Mouse (Mus musculus) thymus, adult 2 months (tissue): ENCODE measurements around the gene Tmem81. TPM values are rescaled to one million over a fixed set of nuclear protein-coding genes. Genes with fewer than 3 reads are reported as not detected.

Experiments used
- DNase-seq: peaks from one replicate; pipeline ENCODE4 v3.0.0; 2021
- H3K27ac ChIP-seq: fragments of 200-500 bp; 2 replicates; pipeline ENCODE4 v1.5.1; 2012; ENCODE audit warnings: low read length, control low read depth; ENCODE audit not compliant: control insufficient read depth, insufficient read depth
- H3K27me3 ChIP-seq: fragments of 200-500 bp; 2 replicates; pipeline ENCODE4 v1.6.1; 2012; ENCODE audit warnings: mild to moderate bottlenecking, low read length, moderate library complexity, mixed read lengths; ENCODE audit not compliant: control insufficient read depth, insufficient read depth
- H3K36me3 ChIP-seq: fragments of 200-500 bp; 2 replicates; pipeline ENCODE4 v1.6.1; 2012; ENCODE audit warnings: mild to moderate bottlenecking, low read length, moderate library complexity; ENCODE audit not compliant: control insufficient read depth, insufficient read depth
- H3K4me1 ChIP-seq: fragments of 200-500 bp; replicated peaks from 2 replicates; pipeline ENCODE4 v1.6.1; 2012; ENCODE audit warnings: low read length; ENCODE audit not compliant: control insufficient read depth, insufficient read depth
- H3K4me3 ChIP-seq: fragments of 200-500 bp; 2 replicates; pipeline ENCODE4 v1.5.1; 2012; ENCODE audit warnings: mild to moderate bottlenecking, low read length, control low read depth, moderate library complexity; ENCODE audit not compliant: control insufficient read depth, insufficient read depth
- CTCF ChIP-seq: fragments of 200-500 bp; IDR thresholded peaks from 2 replicates; pipeline ENCODE4 v1.5.1; 2012; ENCODE audit warnings: mild to moderate bottlenecking, control low read depth, low read length, moderate library complexity, borderline replicate concordance; ENCODE audit not compliant: control insufficient read depth, poor library complexity, insufficient read depth; ENCODE audit errors: extremely low read depth
- POLR2A ChIP-seq: fragments of 200-500 bp; IDR thresholded peaks from 2 replicates; pipeline ENCODE4 v1.6.1; 2012; ENCODE audit warnings: mild to moderate bottlenecking, low read length, control low read depth, moderate library complexity; ENCODE audit not compliant: control insufficient read depth, poor library complexity, insufficient read depth; ENCODE audit errors: extremely low read depth
- WGBS: fragments of 180-500 bp; shearing (Covaris S2); methylation state at CpG from one replicate; pipeline ENCODE4 v1.1.7; 2018; 5-methylcytosine and 5-hydroxymethylcytosine counted together
- polyA plus RNA-seq: library from polyadenylated mRNA; depleted of rRNA; stranded (reverse); fragments of >200 nt; gene quantifications from 2 replicates; pipeline ENCODE4 v1.2.3, GENCODE M21; 2012

The Tmem81 gene
- polyA plus RNA-seq, 1 experiment, result 5.5 TPM

- no peak for DNase-seq
- Histone ChIP-seq H3K27me3 (no peaks in the 10 kb centered on the region), H3K36me3 (no peaks in the 10 kb centered on the region), H3K4me1 (no peaks in the 10 kb centered on the region), H3K27ac (no peak overlapping the region), H3K4me3 (no peak overlapping the region)
- WGBS, result 92% methylated on average over 4 of the region's 4 CpGs
- TF ChIP-seq CTCF (no peak), POLR2A (no peak)
Measured at GRCm38 (mm10) chr1:132535541-132535940, 29.5 kb downstream of the Tmem81 start.

DNA sequence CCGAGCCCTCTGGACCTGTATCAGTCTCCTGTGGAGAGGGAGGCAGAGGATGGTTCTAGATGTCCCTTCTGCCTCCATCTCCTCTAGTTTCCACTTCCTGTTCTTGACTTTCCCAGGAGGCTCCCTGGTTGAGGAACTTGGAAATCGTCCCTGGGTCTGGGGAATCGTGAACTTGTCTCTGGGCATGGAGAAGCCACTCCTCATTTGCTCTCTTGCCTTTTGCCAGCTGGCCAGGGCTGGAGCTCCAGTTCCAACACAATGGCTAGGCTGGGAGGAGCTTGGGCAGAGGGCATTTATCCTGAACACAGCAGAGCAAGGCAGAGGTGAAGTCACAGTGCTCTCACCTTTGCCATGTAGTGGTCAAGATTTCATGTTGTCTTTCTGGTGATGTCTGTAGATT lies 30.4 kb downstream of the Tmem81 start:
- Histone ChIP-seq H3K27me3 (peaks cover 5% of the 10 kb centered on the region; the same call in 1 of the 2 replicates), H3K4me1 (no peaks in the 10 kb centered on the region)

DNA sequence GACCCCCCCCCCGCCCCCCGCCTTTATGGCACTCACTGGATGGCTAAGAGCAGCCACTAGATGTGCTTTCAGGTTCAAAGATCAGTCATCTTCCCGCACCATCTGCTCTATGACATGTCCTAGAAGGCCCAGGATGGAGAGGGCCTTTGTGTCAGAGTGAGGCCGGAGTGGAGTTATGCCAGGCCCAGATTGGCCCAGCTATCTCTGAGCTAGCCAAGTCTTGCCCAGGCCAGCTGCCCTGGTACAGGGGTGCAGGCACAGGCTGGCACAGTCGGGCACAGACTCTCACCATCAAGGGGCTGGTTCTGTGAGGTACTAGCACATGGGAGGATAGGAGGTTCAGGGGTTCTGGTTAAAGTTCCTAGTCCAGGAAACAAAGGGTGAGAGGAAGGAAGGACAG lies 31.7 kb downstream of the Tmem81 start:
- WGBS, result 87% methylated on average over 5 of the region's 5 CpGs
- no peak for TF ChIP-seq CTCF
- TF ChIP-seq POLR2A, result no peak
- H3K27me3 ChIP-seq, result peaks cover 9% of the 10 kb centered on the region; the same call in 1 of the 2 replicates
- no peaks in the 10 kb centered on the region for H3K36me3 ChIP-seq
- no peak overlapping the region for H3K4me3 ChIP-seq
- DNase-seq, result no peak
- H3K4me1 ChIP-seq, result no peaks in the 10 kb centered on the region
- no peak overlapping the region for H3K27ac ChIP-seq

More for the DNA sequence above, 30.4 kb downstream of the Tmem81 start:
- 75% methylated on average over 3 of the region's 3 CpGs for WGBS
- TF ChIP-seq POLR2A, result no peak
- TF ChIP-seq CTCF, result no peak
- no peak overlapping the region for H3K27ac ChIP-seq
- no peaks in the 10 kb centered on the region for H3K36me3 ChIP-seq
- no peak overlapping the region for H3K4me3 ChIP-seq
- DNase-seq, result no peak

DNA sequence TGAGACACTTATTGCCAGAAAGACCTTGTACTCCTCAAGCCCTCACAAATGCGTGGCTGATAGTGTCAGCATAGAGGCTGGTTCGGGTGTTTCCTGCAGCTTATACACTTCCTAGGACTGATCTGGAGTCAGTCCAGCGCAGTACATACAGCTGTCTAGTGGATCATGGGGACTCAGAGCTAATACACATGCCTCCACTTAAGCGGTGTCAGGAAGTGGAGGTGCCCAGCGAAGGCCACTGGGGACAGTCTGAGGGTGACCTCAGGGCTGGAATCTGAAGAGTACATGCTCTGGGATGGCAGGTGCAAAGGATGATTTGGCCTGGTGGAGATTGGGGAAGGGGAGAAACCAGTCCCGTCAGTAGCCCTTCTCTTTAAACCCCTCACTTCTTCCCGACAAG lies 34.7 kb downstream of the Tmem81 start:
- no peak for TF ChIP-seq CTCF
- no peak for TF ChIP-seq POLR2A
- peaks cover 9% of the 10 kb centered on the region; the same call in 1 of the 2 replicates for H3K27me3 ChIP-seq
- WGBS, result 49% methylated on average over 7 of the region's 7 CpGs
- H3K4me3 ChIP-seq, result no peak overlapping the region
- DNase-seq, result no peak
- H3K27ac ChIP-seq, result no peak overlapping the region
- H3K4me1 ChIP-seq, result no peaks in the 10 kb centered on the region
- H3K36me3 ChIP-seq, result no peaks in the 10 kb centered on the region

DNA sequence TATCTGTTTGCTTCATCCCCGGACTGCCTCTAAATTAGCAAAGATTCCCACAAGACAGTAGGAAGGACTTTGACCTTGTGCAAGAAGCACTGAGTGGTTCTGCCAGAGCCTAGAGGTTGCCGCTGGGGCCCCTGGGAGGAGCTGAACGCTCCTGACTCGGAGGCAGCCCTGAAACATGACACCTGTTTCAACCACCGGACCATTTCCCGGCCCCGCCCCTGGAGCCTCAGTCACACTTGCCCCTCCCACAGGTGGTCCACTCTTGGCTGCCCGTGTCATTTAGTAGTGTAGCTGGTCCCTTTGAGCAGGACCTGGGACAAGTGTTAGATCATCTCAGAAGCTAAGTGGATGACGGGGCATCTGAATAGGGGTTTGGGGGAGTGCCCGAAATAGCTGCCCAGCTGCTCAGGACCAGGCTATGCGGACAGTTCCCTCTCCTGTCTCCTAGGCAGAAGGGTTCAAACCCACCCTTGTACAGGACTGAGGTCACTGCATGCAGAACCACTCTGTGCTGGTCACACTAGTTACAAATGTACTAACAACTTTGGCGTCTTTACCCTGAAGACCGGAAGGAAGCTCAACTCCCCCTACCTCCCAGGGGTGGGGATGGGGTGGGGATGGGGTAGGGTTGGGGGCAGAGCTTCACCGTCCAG lies 35.3 kb downstream of the Tmem81 start:
- no peak overlapping the region for H3K4me3 ChIP-seq
- TF ChIP-seq CTCF (no peak), POLR2A (no peak)
- H3K36me3 ChIP-seq, result no peaks in the 10 kb centered on the region
- no peak overlapping the region for H3K27ac ChIP-seq
- WGBS, result 5% methylated on average over 14 of the region's 14 CpGs
- no peak for DNase-seq
- H3K27me3 ChIP-seq, result peaks cover 9% of the 10 kb centered on the region; the same call in 1 of the 2 replicates
- H3K4me1 ChIP-seq, result no peaks in the 10 kb centered on the region

- TF ChIP-seq POLR2A, result no peak
- TF ChIP-seq CTCF, result no peak
- no peak overlapping the region for H3K27ac ChIP-seq
- H3K36me3 ChIP-seq, result no peaks in the 10 kb centered on the region
- H3K4me1 ChIP-seq, result no peaks in the 10 kb centered on the region
- H3K4me3 ChIP-seq, result no peak overlapping the region
- peaks cover 9% of the 10 kb centered on the region; the same call in 1 of the 2 replicates for H3K27me3 ChIP-seq
- 16% methylated on average over 5 of the region's 5 CpGs for WGBS
- no peak for DNase-seq
Measured at GRCm38 (mm10) chr1:132541824-132542599, 36.0 kb downstream of the Tmem81 start.
